In genomic region chr5:143705659-143705982, GRCm38 (mm10) we compare ENCODE assay signal across 15 mouse cellular contexts. TPM values are rescaled to one million over a fixed set of nuclear protein-coding genes. Genes with fewer than 3 reads are reported as not detected.
DNase-seq lines count a peak whose midpoint lies in the region; ATAC-seq and TF ChIP-seq lines count a peak whose summit lies in the region.
"Had no signal": no experiment of that assay in that cellular context is flagged by ENCODE, and none has a peak within 500 bp of the region (broad histone marks: within the 10 kb centered on the region; RNA-seq: fewer than 3 reads in every experiment).

No protein-coding gene starts in this region.

- peaks cover 85% of the 10 kb centered on the region for H3K36me3 ChIP-seq in heart, embryonic 13.5 days
- H3K36me3 ChIP-seq in kidney, postnatal 0 days (ENCODE audit: insufficient read depth, low read length): peaks cover 64% of the 10 kb centered on the region
- H3K36me3 ChIP-seq in intestine, embryonic 16.5 days (ENCODE audit: control insufficient read depth, insufficient read depth, low read length): peaks cover 21% of the 10 kb centered on the region

- ATAC-seq in heart, embryonic 13.5 days (ENCODE audit: extremely low read depth, insufficient number of reproducible peaks, low FRiP score, low TSS enrichment): no peak
- ATAC-seq in kidney, postnatal 0 days (replicated peaks; ENCODE audit: low FRiP score, low read depth): no peak
- no peak for ATAC-seq in intestine, embryonic 16.5 days
- ATAC-seq: CD4-positive, CD25-positive, alpha-beta regulatory T cell, adult 4 months; midbrain, embryonic 16.5 days had no signal

- no peaks in the 10 kb centered on the region for H3K27me3 ChIP-seq in heart, embryonic 13.5 days (replicated peaks)
- no peaks in the 10 kb centered on the region for H3K27me3 ChIP-seq in kidney, postnatal 0 days (ENCODE audit: insufficient read depth, low read length)
- no peaks in the 10 kb centered on the region for H3K27me3 ChIP-seq in intestine, embryonic 16.5 days (replicated peaks; ENCODE audit: control insufficient read depth, insufficient read depth, low read length)
- H3K27me3 ChIP-seq: neural tube, embryonic 12.5 days had no signal

- peak overlapping the region; percentile 1; the same call in 1 of the 2 replicates for H3K9ac ChIP-seq in heart, embryonic 13.5 days
- H3K9ac ChIP-seq in kidney, postnatal 0 days (ENCODE audit: low read depth, low read length): no peak overlapping the region
- no peak overlapping the region for H3K9ac ChIP-seq in intestine, embryonic 16.5 days (ENCODE audit: low read depth, low read length)
- H3K9ac ChIP-seq: neural tube, embryonic 12.5 days had no signal

- no peak for DNase-seq in heart, postnatal 10 days
- DNase-seq in kidney, postnatal 0 days (ENCODE audit: low spot score): no peak
- no peak for DNase-seq in kidney, adult 11 months
- peak; percentile 28 for DNase-seq in MN1 (ENCODE audit: low spot score)
- DNase-seq in cerebellum, postnatal 36 days: no peak
- DNase-seq: embryo, embryonic 11 days; kidney, adult 2 months; right cerebral cortex, postnatal 4 days; thymus, postnatal 36 days had no signal

- intact Hi-C loops in heart, postnatal 10 days (cut with DNase I): loop anchor here (5.0 kb wide), 1 partner anchor 83 kb away; the partner anchor contains the start of gene Cyth3

- WGBS in heart, embryonic 13.5 days: 36% methylated on average over 1 of the region's 1 CpGs
- WGBS in kidney, postnatal 0 days: 33% methylated on average over 1 of the region's 1 CpGs
- WGBS in intestine, embryonic 16.5 days: 70% methylated on average over 1 of the region's 1 CpGs

- H3K4me3 ChIP-seq in heart, embryonic 13.5 days: no peak overlapping the region
- no peak overlapping the region for H3K4me3 ChIP-seq in kidney, postnatal 0 days (replicated peaks; ENCODE audit: low read depth, low read length)
- no peak overlapping the region for H3K4me3 ChIP-seq in intestine, embryonic 16.5 days (ENCODE audit: low read length)
- H3K4me3 ChIP-seq: erythroblast, embryonic 14.5 days; neural tube, embryonic 12.5 days had no signal

- no peaks in the 10 kb centered on the region for H3K9me3 ChIP-seq in heart, embryonic 13.5 days
- no peaks in the 10 kb centered on the region for H3K9me3 ChIP-seq in kidney, postnatal 0 days (replicated peaks; ENCODE audit: low read length)
- no peaks in the 10 kb centered on the region for H3K9me3 ChIP-seq in intestine, embryonic 16.5 days (ENCODE audit: control insufficient read depth, low read length)
- H3K9me3 ChIP-seq: neural tube, embryonic 12.5 days had no signal

- peaks cover 35% of the 10 kb centered on the region for H3K4me1 ChIP-seq in heart, embryonic 13.5 days
- no peaks in the 10 kb centered on the region for H3K4me1 ChIP-seq in kidney, postnatal 0 days (replicated peaks; ENCODE audit: insufficient read depth, low read length)
- H3K4me1 ChIP-seq in intestine, embryonic 16.5 days (ENCODE audit: control insufficient read depth, insufficient read depth, low read length): no peaks in the 10 kb centered on the region
- H3K4me1 ChIP-seq: neural tube, embryonic 12.5 days had no signal

- peak overlapping the region; percentile 83 for H3K27ac ChIP-seq in heart, embryonic 13.5 days (replicated peaks)
- 0 out of 2 replicates have a peak overlapping the region, but pooled peaks have one; percentile 52 for H3K27ac ChIP-seq in kidney, postnatal 0 days
- H3K27ac ChIP-seq in intestine, embryonic 16.5 days (ENCODE audit: low read length): 0 out of 2 replicates have a peak overlapping the region, but pooled peaks have one; percentile 21
- H3K27ac ChIP-seq: neural tube, embryonic 12.5 days had no signal

- H3K4me2 ChIP-seq in heart, embryonic 13.5 days: no peak overlapping the region
- no peak overlapping the region for H3K4me2 ChIP-seq in kidney, postnatal 0 days (ENCODE audit: low read length)
- no peak overlapping the region for H3K4me2 ChIP-seq in intestine, embryonic 16.5 days (ENCODE audit: low read depth, low read length)
- H3K4me2 ChIP-seq: neural tube, embryonic 12.5 days had no signal

- TF ChIP-seq CTCF in kidney, postnatal 0 days (IDR thresholded peaks at IDR 0.05; ENCODE audit: low read depth): no peak

RNA-seq across cellular contexts. Expression of gene Usp42, which starts 26.5 kb away (rescaled TPM):
- polyA plus RNA-seq in heart, embryonic 13.5 days (2015; fragmentation: Nextera tagmentation; extraction: Ambion mirVana): 10.9 and 11.2 TPM in 2 replicates
- total RNA-seq in heart, postnatal 10 days (2021): 10 to 100 TPM in 1 of 2 experiments, 1 to 10 TPM in 1; 9.7 to 11.3 TPM
- polyA plus RNA-seq in kidney, postnatal 0 days (2015; fragmentation: Nextera tagmentation; extraction: Ambion mirVana): 12.9 and 13.1 TPM in 2 replicates
- polyA plus RNA-seq in intestine, embryonic 16.5 days (2015; fragmentation: Nextera tagmentation; extraction: Ambion mirVana): 9.9 and 10.5 TPM in 2 replicates

Comparison
In these comparisons a context has a peak if more than half of its experiments do, and no peak if none do; other contexts are left out.
1. H3K27ac ChIP-seq: peak in every context shown above with its lines; median percentile 83 in heart, embryonic 13.5 days; 52 in kidney, postnatal 0 days; 21 in intestine, embryonic 16.5 days.